Mouse (Mus musculus): Measurements from ENCODE around the gene Ube2h.
"Not testable (repeated sequence)": the region's sequence is repeated elsewhere in the genome, so short reads cannot be mapped to it uniquely, and the experiment has no call there.

Gene Ube2h

GRCm38 (mm10) chr6:30242928-30243327, 61.4 kb downstream of the Ube2h start:
- DNase-seq = no peak

- no peak for DNase-seq
Observed at GRCm38 (mm10) chr6:30240105-30240504, 64.2 kb downstream of the Ube2h start.

GRCm38 (mm10) chr6:30239207-30239606, 65.1 kb downstream of the Ube2h start:
- no peak for DNase-seq

GRCm38 (mm10) chr6:30238079-30238478, 66.3 kb downstream of the Ube2h start:
- DNase-seq = no peak

GRCm38 (mm10) chr6:30236564-30236963, 67.8 kb downstream of the Ube2h start:
- no peak for DNase-seq

GRCm38 (mm10) chr6:30231758-30232293, 72.5 kb downstream of the Ube2h start:
- no peak for DNase-seq

GRCm38 (mm10) chr6:30230246-30230645, 74.1 kb downstream of the Ube2h start:
- DNase-seq = no peak

- DNase-seq = no peak
Observed at GRCm38 (mm10) chr6:30228921-30229320, 75.4 kb downstream of the Ube2h start.

- no peak for DNase-seq
Observed at GRCm38 (mm10) chr6:30228353-30228752, 76.0 kb downstream of the Ube2h start.

GRCm38 (mm10) chr6:30226971-30227700, 77.2 kb downstream of the Ube2h start:
- no peak for DNase-seq

- DNase-seq = no peak
Observed at GRCm38 (mm10) chr6:30224693-30225092, 79.6 kb downstream of the Ube2h start.

- DNase-seq = no peak
Observed at GRCm38 (mm10) chr6:30222321-30222720, 82.0 kb downstream of the Ube2h start.

- no peak for DNase-seq
Observed at GRCm38 (mm10) chr6:30217581-30217980, 86.8 kb downstream of the Ube2h start.

- no peak for DNase-seq
Observed at GRCm38 (mm10) chr6:30212468-30212867, 91.9 kb downstream of the Ube2h start.

- DNase-seq = peak; percentile 51
Observed at GRCm38 (mm10) chr6:30211641-30212455, 92.5 kb downstream of the Ube2h start.

GRCm38 (mm10) chr6:30210788-30211187, 93.6 kb downstream of the Ube2h start:
- DNase-seq = peak; percentile 85

- no peak for DNase-seq
Observed at GRCm38 (mm10) chr6:30208844-30209243, 95.5 kb downstream of the Ube2h start.

- DNase-seq = peak; percentile 88
Observed at GRCm38 (mm10) chr6:30205587-30206202, 98.6 kb downstream of the Ube2h start.

GRCm38 (mm10) chr6:30205180-30205538, 99.2 kb downstream of the Ube2h start:
- not testable (repeated sequence) for DNase-seq

- no peak for DNase-seq
Observed at GRCm38 (mm10) chr6:30204383-30205179, 99.8 kb downstream of the Ube2h start.

GRCm38 (mm10) chr6:30196143-30196542, 108.2 kb downstream of the Ube2h start:
- DNase-seq = no peak

GRCm38 (mm10) chr6:30195656-30196055, 108.7 kb downstream of the Ube2h start:
- no peak for DNase-seq

GRCm38 (mm10) chr6:30183624-30184023, 120.7 kb downstream of the Ube2h start:
- no peak for DNase-seq
